Mouse (Mus musculus): ENCODE measurements around the gene Orai3. TPM values are rescaled to one million over a fixed set of nuclear protein-coding genes. Genes with fewer than 3 reads are reported as not detected.
A peak's percentile ranks its signal among the peaks of the same experiment; 100 is the strongest.
"Not testable (repeated sequence)": the region's sequence is repeated elsewhere in the genome, so short reads cannot be mapped to it uniquely, and the experiment has no call there.

Gene Orai3
- total RNA-seq, 2 experiments from 2014 or later: 19.8 to 22.5 TPM

DNA sequence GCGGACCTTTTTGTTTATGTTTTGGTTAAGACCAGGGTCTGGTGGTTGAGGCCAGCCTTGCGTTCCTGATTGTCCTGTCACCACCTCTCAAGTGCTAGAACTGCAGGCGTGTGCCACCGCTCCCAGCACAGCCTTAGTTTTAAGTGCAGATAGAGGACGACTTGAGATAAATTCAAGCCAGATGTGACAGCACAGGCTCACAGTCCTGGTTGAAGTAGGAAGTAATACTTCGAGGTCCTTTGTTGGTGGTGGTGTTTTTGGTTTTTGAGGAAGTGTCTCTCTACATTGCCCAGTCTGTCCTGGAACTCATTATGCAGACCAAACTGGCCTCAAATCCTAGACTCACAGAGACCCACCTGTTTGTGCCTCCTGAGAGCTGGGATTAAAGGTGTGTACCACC, 9.9 kb upstream of the Orai3 start:
- no peak for DNase-seq (ENCODE audit: low spot score in 2 of 2)
- intact Hi-C loops (cut with DNase I): loop anchor here (5.0 kb wide), 1 partner anchor 87 kb away; no protein-coding TSS in a partner anchor

DNA sequence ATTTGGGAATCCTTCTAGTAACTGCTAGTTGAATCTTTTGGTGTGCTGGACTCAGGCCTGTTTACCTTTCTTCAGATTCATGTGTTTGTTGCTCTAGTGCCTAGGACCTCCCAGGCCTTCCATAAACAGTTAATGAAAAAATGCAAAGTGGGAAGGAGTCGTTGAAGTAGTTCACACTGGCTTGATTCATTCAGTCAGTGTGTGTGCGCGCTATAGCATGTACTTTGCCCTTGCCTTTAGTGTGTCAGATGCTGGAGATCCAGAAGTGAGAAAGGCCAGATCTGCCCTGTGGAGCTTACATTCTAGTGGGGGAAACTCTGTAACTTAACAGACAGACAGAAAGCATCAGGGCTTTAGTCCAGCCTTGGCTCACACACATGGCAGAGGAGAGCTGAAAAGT, 9.1 kb upstream of the Orai3 start:
- no peak for DNase-seq (ENCODE audit: low spot score in 2 of 2)
- intact Hi-C loops (cut with DNase I): no loop called here

DNA sequence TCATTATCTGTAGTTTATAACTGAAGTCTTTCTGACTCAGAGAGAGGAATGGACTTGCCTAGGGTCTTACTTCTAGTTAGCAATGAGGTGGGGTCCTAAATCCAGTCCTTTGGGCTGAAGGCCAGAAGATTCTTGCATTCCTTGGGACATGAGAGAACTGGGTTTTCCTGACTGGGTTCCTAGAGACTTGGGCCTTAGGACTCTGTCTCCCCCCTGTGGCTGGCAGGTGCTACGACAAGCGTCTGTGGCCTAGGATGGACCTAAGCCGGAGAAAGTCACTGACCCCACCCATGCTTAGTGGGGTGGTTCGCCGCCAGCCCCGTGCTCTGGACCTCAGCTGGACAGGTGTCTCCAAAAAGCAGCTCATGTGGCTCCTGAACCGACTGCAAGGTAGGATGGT, 8.6 kb upstream of the Orai3 start:
- DNase-seq (ENCODE audit: low spot score in 2 of 2): peak; percentile 54 to 64
- intact Hi-C loops (cut with DNase I): no loop called here

DNA sequence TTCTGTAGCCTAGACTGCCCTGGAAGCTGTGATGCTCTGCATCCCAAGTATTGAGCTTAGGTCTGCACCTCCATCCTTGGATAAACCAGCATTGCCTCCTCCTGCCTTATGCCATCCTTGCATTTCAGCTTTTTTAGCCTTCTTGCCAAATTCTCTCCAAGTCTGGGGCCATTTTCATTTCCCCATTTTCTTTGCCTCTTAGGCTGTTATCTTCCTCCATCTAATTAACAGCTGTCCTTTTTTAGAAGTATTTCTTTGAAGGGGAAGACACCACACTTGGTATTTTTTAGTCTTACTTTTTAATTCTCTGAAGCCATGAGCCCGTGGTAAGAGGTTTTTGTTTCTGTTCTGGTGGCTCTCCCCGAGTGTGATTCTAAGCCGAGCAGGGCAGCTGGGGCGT, 6.0 kb upstream of the Orai3 start:
- intact Hi-C loops (cut with DNase I): no loop called here

DNA sequence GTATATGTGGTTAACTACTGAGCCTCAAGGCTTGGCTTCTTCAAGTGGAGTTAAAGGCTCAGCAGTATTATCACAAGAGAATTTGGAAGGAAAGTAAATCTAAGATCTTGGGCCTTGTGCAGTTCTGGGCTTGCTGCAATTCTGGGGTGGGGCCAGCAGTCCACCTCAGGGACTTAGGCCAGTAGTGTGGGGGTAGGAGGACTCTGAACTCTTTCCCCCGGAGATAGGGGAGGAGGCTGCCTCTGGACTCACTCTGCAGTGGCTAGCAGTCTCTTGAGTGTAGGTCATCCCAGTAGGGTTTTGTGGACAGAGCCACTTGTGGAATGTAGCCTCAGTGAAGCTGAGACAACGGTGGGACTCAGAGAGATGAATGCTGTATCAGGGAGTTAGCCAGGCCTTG, 3.9 kb upstream of the Orai3 start:
- DNase-seq (ENCODE audit: low spot score in 2 of 2): no peak
- intact Hi-C loops (cut with DNase I): no loop called here

More for the DNA sequence above, 6.0 kb upstream of the Orai3 start:
- DNase-seq (ENCODE audit: low spot score in 2 of 2): no peak

DNA sequence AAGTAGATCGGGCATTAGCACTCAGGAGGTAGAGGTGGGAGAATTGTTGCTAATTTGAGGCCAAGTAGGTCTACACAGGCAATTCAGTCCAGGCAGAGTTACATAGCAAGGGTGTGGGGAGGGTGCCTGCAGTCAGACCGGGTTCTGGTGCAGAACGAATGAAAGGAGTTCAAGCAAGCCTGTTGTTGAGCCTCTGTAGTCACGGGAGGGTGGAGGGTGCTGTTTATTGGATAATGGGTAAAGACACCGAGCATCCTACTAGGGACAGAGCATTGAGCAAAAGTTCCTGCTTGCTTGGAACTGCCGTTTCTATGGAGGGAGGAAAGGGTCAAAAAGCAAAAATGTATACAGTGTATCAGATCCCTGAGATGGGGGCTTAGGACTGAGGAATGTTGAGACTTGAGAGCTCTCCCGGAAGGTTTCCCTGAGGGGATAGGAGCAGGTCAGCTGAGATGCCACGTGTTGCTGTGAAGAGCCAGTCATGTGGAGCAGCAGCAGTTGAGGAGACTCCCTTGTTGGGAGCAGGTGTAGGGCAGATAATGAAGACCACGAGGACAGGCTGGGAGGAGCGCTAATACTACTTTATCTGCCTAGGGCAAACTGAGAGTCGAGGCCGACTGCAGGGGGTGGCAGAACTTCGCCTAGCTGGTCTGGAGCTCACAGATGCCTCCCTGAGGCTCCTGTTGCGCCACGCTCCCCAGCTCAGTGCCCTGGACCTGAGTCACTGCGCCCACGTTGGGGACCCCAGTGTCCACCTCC, 2.6 kb upstream of the Orai3 start:
- intact Hi-C loops (cut with DNase I): no loop called here
- DNase-seq (ENCODE audit: low spot score in 2 of 2): no peak

DNA sequence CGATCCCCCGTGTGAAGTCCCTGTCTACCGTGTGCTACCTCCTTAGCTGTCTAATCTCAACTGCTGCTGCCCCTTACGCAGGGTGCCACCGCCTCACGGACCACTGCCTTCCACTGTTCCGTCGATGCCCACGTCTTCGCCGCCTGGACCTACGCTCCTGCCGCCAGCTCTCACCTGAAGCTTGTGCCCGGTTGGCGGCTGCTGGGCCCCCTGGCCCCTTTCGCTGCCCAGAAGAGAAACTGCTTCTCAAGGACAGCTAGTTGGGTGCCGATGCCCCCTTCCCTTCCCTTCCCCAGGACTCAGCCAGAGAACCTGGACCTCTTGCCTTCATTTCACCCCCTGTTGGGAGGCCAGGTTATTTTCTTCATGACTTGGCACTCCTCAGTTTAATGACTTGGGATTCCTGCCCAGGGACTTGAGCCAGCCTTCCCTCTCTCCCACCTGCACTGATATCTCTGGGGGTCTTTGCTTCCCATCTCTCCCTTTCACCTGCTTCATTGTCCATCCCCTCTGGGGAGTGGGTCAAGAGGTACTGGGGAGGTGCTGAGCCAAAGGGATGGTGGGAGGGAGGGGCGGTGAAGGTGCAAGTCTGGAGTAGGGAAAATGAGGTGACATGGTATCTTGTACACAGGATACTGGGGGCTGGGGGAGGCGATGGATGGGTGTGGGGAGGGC, 1.8 kb upstream of the Orai3 start:
- intact Hi-C loops (cut with DNase I): no loop called here
- no peak for DNase-seq (ENCODE audit: low spot score in 2 of 2)

DNA sequence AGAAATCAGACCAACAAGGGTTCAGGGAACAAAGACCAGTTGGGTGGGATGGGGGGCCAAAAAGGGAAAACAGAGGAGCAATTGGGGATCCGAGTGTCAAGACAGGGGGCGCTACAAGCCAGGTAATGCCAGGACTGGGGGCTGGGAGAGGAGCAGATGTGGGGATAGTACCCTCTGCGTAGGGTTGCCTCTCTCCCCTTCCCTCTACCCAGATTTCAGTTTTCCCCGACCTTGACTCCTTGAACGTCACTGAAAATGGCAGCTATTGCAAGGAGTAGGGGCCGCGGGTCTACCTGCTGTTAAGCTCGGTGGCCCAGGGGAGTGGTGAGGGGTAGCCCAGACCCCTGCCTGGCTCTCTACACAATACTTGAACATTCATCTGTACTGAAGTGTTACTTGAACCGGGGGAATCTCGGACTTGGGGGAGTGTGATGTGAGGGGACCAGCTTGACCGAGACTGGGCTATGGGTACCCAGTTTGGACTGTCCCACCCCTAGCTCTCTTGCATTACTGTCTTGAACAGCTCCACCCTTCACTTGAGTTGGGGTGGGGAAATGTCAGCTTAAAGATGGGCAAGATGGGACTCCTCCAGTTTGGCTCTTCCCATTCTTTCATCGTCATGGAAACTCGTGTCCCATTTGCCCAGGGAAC, 1.1 kb upstream of the Orai3 start:
- intact Hi-C loops (cut with DNase I): no loop called here
- DNase-seq (ENCODE audit: low spot score in 2 of 2): no peak

DNA sequence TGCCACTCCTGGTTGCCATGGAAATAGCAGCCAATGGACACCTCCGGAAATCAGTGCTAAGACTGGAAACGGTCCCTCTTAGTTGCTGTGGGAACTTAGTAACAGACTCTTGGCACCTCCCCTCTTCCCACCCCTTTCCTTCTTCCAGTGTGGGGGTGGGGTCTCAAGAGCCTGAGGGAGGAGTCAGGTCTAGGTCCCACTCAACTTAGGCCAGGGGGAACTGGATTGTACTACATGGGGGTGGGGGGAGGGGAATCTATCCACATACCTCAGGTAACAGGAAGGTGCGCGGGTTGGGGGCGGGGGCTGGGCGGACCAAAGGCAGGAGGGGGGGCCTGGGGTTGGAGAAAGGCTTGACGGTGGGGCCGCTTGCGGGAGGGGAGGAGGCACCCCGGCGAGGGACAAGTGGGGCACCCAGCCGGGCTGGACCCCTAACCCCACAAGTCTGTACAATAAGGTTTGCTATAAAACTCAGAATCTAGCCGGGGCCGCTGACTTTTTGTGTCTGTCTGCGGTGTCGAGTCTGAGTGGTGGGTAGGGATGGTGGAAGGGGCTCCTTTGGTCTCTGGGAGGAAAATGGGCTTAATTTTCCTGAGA, 520 bp upstream of the Orai3 start:
- peak; percentile 98 to 99 for DNase-seq (ENCODE audit: low spot score in 2 of 2)
- intact Hi-C loops (cut with DNase I): no loop called here

DNA sequence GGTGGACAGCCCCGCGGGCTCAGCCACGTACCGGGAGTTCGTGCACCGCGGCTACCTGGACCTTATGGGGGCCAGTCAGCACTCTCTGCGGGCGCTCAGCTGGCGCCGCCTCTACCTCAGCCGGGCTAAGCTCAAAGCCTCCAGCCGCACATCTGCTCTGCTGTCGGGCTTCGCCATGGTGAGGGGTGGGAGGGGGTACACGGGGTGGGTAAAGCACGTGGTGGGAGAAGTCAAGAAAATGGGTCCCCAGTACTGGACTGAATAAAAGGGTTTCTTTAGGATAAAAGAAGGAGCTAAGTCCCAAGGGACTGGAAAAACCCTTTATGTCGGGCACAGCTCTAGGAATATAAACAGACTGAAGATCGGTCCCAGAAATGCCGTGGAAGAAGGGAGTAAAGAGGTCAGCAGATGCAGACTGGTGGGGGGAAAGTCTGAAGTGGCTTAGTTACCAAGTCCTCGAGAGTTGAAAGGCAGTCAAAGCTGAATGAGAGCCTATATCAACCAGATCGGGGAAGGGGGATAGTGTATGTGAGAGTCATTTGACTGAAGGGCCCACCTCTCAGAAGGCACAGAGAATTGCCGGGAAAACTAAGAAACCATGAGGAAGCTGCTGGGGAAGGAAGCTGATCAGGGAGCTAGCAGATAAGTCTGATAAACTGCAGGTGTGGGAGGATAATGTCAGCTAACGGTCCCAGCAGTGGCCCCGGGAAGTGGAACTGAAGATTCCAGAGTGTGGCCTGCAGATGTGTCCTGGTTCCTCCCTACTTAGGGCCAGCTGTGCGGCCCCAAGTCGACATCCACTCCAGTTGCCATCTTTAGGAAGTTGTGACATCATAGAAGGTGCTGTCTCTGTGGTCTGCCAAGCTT, 657 bp downstream of the Orai3 start:
- DNase-seq (ENCODE audit: low spot score in 2 of 2): no peak
- intact Hi-C loops (cut with DNase I): no loop called here

DNA sequence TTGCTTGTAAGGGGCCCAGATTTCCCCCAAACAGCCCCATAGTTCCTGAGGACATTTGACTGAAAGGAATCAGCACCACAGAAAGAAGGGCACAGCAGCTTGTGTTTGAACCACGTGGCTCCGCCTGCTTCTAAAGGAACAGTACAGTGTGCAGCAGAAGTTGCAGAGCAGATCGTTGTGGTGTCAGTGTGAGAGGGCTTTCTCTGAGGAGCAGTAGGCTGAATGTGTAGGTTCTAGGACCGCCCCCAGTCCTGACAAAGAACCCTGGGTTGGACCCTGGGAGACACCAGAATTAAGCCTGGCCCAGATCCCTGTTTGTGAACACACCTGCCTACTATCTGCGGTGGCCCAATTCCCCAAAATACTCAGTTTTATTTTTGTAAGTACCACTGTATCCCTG, 1.6 kb downstream of the Orai3 start:
- intact Hi-C loops (cut with DNase I): no loop called here

DNA sequence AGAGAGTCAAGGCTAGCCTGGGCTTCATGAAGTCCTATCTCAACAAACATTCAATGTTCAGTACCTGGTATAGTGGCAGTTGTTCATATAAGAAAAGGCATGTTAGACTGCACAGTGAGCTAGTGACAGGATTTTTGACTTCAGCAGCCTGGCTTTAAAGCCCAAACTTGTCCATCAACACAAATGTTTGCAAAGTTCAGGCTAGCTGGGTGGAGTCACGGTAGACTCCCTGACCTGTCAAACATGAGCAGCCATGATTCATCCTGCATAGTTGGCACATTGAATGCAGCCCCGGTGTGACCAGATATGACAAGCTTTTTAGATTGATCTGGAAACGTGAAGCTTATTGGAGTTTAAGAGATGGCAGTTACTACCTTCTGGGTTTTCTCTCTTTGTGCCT, 2.5 kb downstream of the Orai3 start:
- no peak for DNase-seq (ENCODE audit: low spot score in 2 of 2)
- intact Hi-C loops (cut with DNase I): no loop called here

More for the DNA sequence above, 1.6 kb downstream of the Orai3 start:
- peak; percentile 62 to 80 for DNase-seq (ENCODE audit: low spot score in 2 of 2)

DNA sequence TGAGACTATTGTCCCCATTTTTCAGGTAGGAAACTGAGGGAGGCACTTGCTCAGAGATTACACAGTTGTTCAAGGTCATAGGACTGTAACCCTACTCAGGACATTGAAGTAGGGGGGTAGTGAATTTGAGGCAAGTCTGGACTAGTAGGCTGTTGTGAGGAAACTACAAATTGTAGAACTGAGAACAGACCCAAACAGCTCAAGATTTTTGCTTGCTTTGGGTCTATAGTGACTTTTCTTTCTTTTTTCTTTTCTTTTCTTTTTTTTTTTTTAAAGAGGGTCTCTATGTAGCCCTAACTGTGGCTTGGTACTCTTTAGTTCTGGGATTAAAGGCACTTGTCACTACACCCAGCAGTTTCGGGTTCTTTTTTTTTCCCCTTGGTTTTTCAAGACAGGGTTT, 2.9 kb downstream of the Orai3 start:
- DNase-seq (ENCODE audit: low spot score in 2 of 2): no peak
- intact Hi-C loops (cut with DNase I): no loop called here

DNA sequence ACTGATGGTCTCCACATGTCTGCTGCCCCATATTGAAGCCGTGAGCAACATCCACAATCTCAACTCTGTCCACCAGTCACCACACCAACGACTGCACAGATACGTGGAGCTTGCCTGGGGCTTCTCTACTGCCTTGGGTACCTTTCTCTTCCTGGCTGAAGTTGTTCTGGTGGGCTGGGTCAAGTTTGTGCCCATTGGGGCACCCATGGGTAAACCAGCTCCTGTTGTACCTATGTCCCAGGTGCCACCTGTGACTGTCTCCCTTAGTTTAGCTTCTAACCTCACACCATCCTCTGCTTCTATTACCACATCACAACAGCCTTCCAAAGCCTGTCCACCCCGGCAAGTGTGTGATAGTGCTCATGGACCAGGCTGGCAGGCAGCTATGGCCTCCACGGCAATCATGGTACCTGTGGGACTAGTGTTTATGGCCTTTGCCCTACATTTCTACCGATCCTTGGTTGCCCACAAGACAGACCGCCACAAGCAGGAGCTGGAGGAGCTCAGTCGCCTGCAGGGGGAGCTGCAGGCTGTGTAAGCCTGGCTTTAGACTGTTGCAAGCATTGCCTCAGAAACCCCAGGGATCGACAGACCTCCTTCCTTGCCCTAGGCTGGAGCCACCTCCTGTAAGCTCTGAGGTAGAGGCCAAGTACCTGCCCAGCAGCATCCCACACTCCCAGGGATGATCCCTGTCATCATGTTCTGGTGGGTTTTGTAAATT, 4.2 kb downstream of the Orai3 start:
- peak; percentile 70 to 74 for DNase-seq (ENCODE audit: low spot score in 2 of 2)
- intact Hi-C loops (cut with DNase I): no loop called here

DNA sequence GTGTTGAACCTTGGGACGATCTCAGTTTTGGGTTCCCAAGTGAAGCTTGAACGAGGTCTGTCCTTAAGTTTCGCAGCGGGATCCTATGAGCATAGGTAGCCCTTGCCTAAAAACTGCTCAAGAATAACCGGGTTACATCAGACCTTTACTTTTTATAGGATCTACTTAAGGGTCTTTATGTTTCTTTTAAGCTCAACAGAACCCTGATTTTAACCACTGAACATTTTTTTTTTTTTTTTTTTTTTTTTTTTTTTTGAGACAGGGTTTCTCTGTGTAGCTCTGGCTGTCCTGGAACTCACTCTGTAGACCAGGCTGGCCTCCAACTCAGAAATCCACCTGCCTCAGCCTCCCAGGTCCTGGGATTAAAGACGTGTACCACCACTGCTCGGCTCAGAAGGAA, 6.2 kb downstream of the Orai3 start:
- intact Hi-C loops (cut with DNase I); DNase-seq (ENCODE audit: low spot score in 2 of 2): not testable (repeated sequence)

DNA sequence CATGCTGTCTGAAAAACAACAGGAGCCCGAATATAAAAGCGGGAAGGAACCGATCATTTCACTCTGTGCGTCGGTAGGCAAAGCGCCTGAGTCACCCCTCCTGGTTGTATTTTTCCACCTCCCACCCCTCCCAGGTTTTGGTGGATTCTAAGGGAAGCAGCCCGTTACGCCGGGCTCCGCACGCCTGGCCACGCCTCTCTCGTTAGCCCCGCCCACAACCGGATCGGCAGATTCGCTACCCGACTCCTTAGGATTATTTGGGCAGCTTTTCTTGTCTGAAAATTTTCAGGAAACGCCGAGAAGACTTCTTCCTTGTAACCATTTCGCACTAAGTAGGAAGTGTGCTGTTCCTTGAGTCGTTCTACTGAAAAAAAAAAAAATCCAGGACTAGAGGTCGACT, 6.8 kb downstream of the Orai3 start, which contains the start of gene Setd1a:
Gene Setd1a, plus strand, starts transcription at position 245 of the 400 bp plus-strand sequence.
- intact Hi-C loops (cut with DNase I): no loop called here

DNA sequence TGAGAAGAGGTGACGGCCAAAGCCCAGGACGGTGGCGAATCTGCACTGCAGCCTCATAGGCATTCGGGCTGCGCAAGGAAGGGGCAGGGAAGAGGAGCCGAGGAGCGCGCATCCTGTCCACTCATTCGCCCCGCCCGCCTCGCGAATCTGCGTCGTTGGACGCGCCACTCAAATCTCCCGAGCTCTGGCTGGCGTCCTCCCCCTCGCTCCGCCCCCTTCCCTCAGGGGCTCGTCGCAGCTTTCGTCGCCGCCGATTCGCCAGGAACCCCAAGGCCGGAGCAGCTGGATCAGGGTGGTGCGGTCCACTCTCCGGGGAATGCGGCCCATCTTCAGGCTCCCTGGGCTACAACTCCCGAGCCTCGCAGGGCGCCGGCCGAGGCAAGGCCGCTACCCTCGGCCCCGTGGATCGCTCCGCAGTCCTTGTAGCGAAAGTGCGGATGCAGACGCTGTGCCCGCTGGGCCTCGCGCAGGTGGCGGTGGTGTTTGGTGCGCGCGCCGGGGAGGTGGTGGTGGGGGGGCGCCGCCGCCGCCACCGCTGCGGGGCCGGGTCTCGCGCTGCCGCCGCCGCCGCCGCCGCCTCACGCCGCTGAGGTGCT, 7.4 kb downstream of the Orai3 start:
- intact Hi-C loops (cut with DNase I): no loop called here
- DNase-seq (ENCODE audit: low spot score in 2 of 2): peak; percentile 97 to 98

More for the DNA sequence above, 6.8 kb downstream of the Orai3 start, which contains the start of gene Setd1a:
- peak; percentile 89 for DNase-seq (ENCODE audit: low spot score in 2 of 2)
